Mouse (Mus musculus) ES-CJ7 (cell line): ENCODE data around the gene Ang2.
"Not testable (repeated sequence)": the region's sequence is repeated elsewhere in the genome, so short reads cannot be mapped to it uniquely, and the experiment has no call there.

Source experiments
- DNase-seq: peaks from one replicate; pipeline ENCODE4 v3.0.0; 2011; ENCODE audit warnings: low read depth, low spot score

Ang2 gene

GRCm38 (mm10) chr14:51199098-51200023 is at the start of gene Ang2:
Ang2 (minus strand) TSS chr14:51199148.
- no peak for DNase-seq

- peak; percentile 48 for DNase-seq
Observed at GRCm38 (mm10) chr14:51247736-51248135, 48.8 kb upstream of the Ang2 start.

GRCm38 (mm10) chr14:51240899-51241298 is 42.0 kb upstream of the Ang2 start:
- peak; percentile 55 for DNase-seq

GRCm38 (mm10) chr14:51237488-51237887 is 38.5 kb upstream of the Ang2 start:
- not testable (repeated sequence) for DNase-seq

- not testable (repeated sequence) for DNase-seq
Observed at GRCm38 (mm10) chr14:51229657-51230056, 30.7 kb upstream of the Ang2 start.

GRCm38 (mm10) chr14:51220075-51220474 is 21.1 kb upstream of the Ang2 start:
- DNase-seq, result not testable (repeated sequence)

GRCm38 (mm10) chr14:51203115-51203514 is 4.2 kb upstream of the Ang2 start, which contains the start of gene Ear14:
Ear14 (plus strand) TSS chr14:51203391.
- DNase-seq, result no peak

GRCm38 (mm10) chr14:51200466-51200865 is 1.5 kb upstream of the Ang2 start:
- no peak for DNase-seq

- DNase-seq, result no peak
Observed at GRCm38 (mm10) chr14:51200054-51200453, 1.1 kb upstream of the Ang2 start.

- DNase-seq, result peak; percentile 86
Observed at GRCm38 (mm10) chr14:51195681-51196080, 3.3 kb downstream of the Ang2 start.

- not testable (repeated sequence) for DNase-seq
Observed at GRCm38 (mm10) chr14:51181051-51181450, 17.9 kb downstream of the Ang2 start.

GRCm38 (mm10) chr14:51173843-51174242 is 25.1 kb downstream of the Ang2 start:
- no peak for DNase-seq

GRCm38 (mm10) chr14:51172947-51173346 is 26.0 kb downstream of the Ang2 start:
- DNase-seq, result not testable (repeated sequence)

- DNase-seq, result peak; percentile 34
Observed at GRCm38 (mm10) chr14:51172095-51172865, 26.7 kb downstream of the Ang2 start.

- no peak for DNase-seq
Observed at GRCm38 (mm10) chr14:51166068-51166467, 32.9 kb downstream of the Ang2 start.

GRCm38 (mm10) chr14:51165435-51165834 is 33.5 kb downstream of the Ang2 start:
- DNase-seq, result no peak

- DNase-seq, result not testable (repeated sequence)
Observed at GRCm38 (mm10) chr14:51163323-51163722, 35.6 kb downstream of the Ang2 start.

- DNase-seq, result not testable (repeated sequence)
Observed at GRCm38 (mm10) chr14:51161976-51162375, 37.0 kb downstream of the Ang2 start, which contains the start of gene Rnase2b. Rnase2b (plus strand) TSS chr14:51162260.

- DNase-seq, result no peak
Observed at GRCm38 (mm10) chr14:51157072-51157471, 41.9 kb downstream of the Ang2 start.

- no peak for DNase-seq
Observed at GRCm38 (mm10) chr14:51156736-51157068, 42.2 kb downstream of the Ang2 start.

GRCm38 (mm10) chr14:51156056-51156735 is 42.8 kb downstream of the Ang2 start:
- DNase-seq, result no peak
